Mouse (Mus musculus): Measurements from ENCODE around the gene Zfp511.

DNA sequence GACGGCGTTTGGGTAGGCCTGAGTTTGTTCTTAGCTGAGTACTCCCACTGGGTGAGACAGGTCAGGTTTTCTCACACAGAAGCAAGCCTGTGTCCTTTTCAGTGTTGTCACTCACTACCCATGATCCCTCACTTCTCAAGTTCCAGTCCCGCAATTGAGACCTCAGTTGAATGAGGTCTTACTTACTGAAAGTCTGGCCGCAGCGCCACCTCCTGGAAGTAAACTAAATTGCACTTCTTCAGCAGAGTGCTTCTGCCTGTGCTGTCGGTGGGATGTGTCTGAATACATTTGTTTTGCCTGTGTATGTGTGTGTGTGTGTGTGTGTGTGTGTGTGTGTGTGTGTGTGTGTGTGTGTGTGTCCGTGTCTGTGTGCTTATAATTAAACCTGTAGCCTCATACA is 26.9 kb downstream of the Zfp511 start:
- no peak for TF ChIP-seq POLR2A (IDR thresholded peaks at IDR 0.05; ENCODE audit: borderline replicate concordance, insufficient read depth, low read length)
- peak; percentile 76 for TF ChIP-seq CTCF (IDR thresholded peaks at IDR 0.05; ENCODE audit: borderline replicate concordance, insufficient read depth, low read depth, low read length)

All from cerebellum, adult 2 months (tissue).